Mouse (Mus musculus): ENCODE data around the gene D1Ertd622e.

The D1Ertd622e gene

DNA sequence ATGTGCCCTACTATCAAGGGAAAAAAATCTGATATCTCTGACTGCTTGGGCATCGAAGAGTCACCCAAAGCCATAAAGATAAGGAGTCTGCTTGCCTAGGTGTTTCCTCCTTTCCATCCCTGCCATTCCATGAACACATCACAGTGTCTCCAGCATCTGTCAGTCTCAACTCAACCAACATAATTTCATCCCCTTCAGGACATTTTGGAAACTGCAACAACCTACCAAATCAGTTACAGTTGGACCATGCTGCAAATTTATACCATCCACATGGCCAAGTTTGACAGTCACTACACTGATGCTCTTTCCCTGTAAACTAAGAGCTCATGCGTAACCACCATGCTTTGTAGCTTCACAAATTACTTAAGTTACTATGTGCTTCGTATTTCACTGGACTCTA lies 85.3 kb downstream of the D1Ertd622e start:
- TF ChIP-seq GATA4 (IDR thresholded peaks at IDR 0.05; ENCODE audit: insufficient replicate concordance, low read length): no peak

DNA sequence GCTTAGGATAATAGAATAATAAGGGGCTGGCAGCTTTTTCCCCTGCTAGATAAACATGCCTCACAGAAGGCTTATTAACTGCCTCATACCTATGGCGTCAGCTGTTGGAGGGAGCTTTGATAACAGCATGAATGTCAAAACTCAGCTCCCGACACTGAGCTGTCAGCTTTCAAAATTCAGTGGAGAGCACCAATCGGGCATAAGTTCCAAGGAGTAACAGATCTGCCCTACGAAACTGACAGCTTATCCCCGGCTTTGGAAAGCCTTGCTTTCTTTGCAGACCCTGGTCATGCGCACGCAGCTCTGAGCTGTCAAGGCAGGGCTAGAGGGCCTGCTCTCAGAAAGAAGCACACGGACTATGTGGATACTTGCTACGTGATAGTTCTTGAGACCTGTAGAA lies 91.1 kb downstream of the D1Ertd622e start:
- no peak for TF ChIP-seq GATA4 (IDR thresholded peaks at IDR 0.05; ENCODE audit: insufficient replicate concordance, low read length)

DNA sequence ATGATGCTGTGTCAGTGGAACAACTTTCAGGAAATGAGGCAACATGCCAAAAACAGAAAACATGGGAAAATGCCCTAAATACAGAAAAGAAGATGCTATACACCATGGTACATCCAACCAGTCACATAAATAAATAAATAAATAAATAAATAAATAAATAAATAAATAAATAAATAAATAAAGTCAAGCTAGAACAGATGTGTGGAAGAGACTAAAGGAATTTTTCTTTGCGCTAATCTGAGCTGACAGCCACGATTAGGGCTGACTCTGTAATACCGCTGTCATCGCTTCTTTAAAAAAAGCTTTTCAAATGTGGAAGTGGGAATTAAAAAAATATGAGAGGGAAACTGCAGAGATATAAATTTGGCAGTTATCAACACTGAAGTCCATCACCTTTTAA lies 93.9 kb downstream of the D1Ertd622e start:
- TF ChIP-seq GATA4 (IDR thresholded peaks at IDR 0.05; ENCODE audit: insufficient replicate concordance, low read length): no peak

DNA sequence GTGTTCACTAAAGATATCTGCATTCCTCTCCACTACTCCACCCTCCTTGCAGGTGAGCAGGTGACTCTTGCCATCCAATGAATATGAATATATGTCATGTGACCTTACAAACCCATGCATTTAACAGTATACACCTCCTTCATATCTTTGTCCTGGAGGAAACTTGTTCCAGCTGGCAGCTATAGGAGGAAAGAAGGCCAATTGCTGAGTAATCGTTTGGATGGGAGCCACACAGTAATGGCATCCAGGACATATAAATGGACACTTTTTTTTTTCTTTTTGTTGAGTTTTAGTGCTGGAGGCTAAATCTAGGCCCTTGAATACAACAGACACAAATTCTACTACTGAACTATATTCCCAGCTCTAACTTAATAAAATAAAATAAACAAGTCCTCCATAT lies 97.2 kb downstream of the D1Ertd622e start:
- TF ChIP-seq GATA4 (IDR thresholded peaks at IDR 0.05; ENCODE audit: insufficient replicate concordance, low read length): no peak

DNA sequence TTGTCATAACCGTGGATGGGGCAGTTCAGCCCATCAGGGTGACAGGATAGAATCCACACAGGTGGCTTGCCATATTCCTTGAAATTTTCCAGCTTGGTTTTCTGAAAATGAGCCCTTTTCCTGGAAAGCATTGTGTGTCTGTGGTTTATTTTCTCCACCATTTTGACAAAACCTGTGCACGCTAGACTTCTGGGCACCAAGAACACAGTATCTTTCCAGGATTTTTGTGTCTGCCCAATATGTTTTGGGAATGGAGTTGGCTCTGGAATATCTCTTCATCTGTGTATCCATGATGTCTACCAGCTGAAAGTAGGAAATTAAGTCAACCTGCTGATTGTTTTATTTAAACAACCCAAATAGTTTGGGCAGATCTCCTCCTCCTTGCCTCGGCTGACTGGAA lies 99.0 kb downstream of the D1Ertd622e start:
- TF ChIP-seq GATA4 (IDR thresholded peaks at IDR 0.05; ENCODE audit: insufficient replicate concordance, low read length): no peak
